Mouse (Mus musculus) left cerebral cortex, adult 2 months (tissue): ENCODE measurements around the gene Tarsl2. TPM values are rescaled to one million over a fixed set of nuclear protein-coding genes. Genes with fewer than 3 reads are reported as not detected.
A peak's percentile ranks its signal among the peaks of the same experiment; 100 is the strongest.

Experiments used
- DNase-seq, 2 experiments: peaks; one replicate each; pipeline ENCODE4 v3.0.0; 2021 to 2022; ENCODE audit warnings: low spot score in 2 of 2, mixed read lengths in 1 of 2; ENCODE audit errors: extremely low spot score in 1 of 2
- H3K27ac ChIP-seq: fragments of 200-600 bp; 2 replicates; pipeline ENCODE4 v1.8.1; 2022
- H3K4me3 ChIP-seq: fragments of 200-600 bp; 2 replicates; pipeline ENCODE4 v1.8.1; 2022
- CTCF ChIP-seq: fragments of 200-600 bp; IDR thresholded peaks from 2 replicates; pipeline ENCODE4 v1.8.1; 2022; ENCODE audit warnings: antibody characterized with exemption, mild to moderate bottlenecking, moderate library complexity
- intact Hi-C: fragments of 180-260 bp; cut with DNase I; formaldehyde crosslinking; loops from one replicate; pipeline ENCODE4 v1.15.1; 2025
- total RNA-seq, 2 experiments: library from RNA; stranded (reverse); gene quantifications; 2 replicates each; pipeline ENCODE4 v1.2.3; 2021

The Tarsl2 gene
- total RNA-seq, 2 experiments from 2014 or later = 41.3 to 44.3 TPM

- no peak for TF ChIP-seq CTCF
- intact Hi-C loops = loop anchor here (10.0 kb wide), 1 partner anchor 676 kb away; no protein-coding TSS in a partner anchor
- Histone ChIP-seq H3K4me3 (no peak overlapping the region), H3K27ac (no peak overlapping the region)
- DNase-seq = no peak
These were observed 14.0 kb upstream of the Tarsl2 start for GRCm38 (mm10) chr7:65630661-65631060.

- intact Hi-C loops = loop anchor here (10.0 kb wide), 1 partner anchor 681 kb away; no protein-coding TSS in a partner anchor
- TF ChIP-seq CTCF = no peak
- no peak overlapping the region for H3K27ac ChIP-seq
- H3K4me3 ChIP-seq = no peak overlapping the region
- DNase-seq = no peak
These were observed 8.9 kb upstream of the Tarsl2 start for GRCm38 (mm10) chr7:65635831-65636230.

- TF ChIP-seq CTCF = no peak
- no peak for DNase-seq
- intact Hi-C loops = loop anchor here (10.0 kb wide), 1 partner anchor 682 kb away; no protein-coding TSS in a partner anchor
- Histone ChIP-seq H3K4me3 (no peak overlapping the region), H3K27ac (no peak overlapping the region)
These were observed 8.3 kb upstream of the Tarsl2 start for GRCm38 (mm10) chr7:65636356-65636880.

GRCm38 (mm10) chr7:65638170-65638770 is 6.4 kb upstream of the Tarsl2 start:
- no peak overlapping the region for H3K4me3 ChIP-seq
- no peak for DNase-seq
- TF ChIP-seq CTCF = peak; percentile 55
- peak overlapping the region; percentile 64; the same call in 1 of the 2 replicates for H3K27ac ChIP-seq
- intact Hi-C loops = loop anchor here (10.0 kb wide), 1 partner anchor 683 kb away; no protein-coding TSS in a partner anchor

GRCm38 (mm10) chr7:65639821-65640382 is 4.8 kb upstream of the Tarsl2 start:
- intact Hi-C loops = loop anchor here (10.0 kb wide), 1 partner anchor 685 kb away; no protein-coding TSS in a partner anchor
- H3K4me3 ChIP-seq = no peak overlapping the region
- DNase-seq = peak in 1 of 2 experiments; percentile 27
- TF ChIP-seq CTCF = no peak
- H3K27ac ChIP-seq = peak overlapping the region; percentile 64; the same call in 1 of the 2 replicates

- H3K4me3 ChIP-seq = no peak overlapping the region
- DNase-seq = no peak
- no peak for TF ChIP-seq CTCF
- no peak overlapping the region; the same call in 1 of the 2 replicates for H3K27ac ChIP-seq
- intact Hi-C loops = no loop called here
These were observed 4.0 kb upstream of the Tarsl2 start for GRCm38 (mm10) chr7:65640672-65641071.

GRCm38 (mm10) chr7:65642371-65643304 is 2.1 kb upstream of the Tarsl2 start:
- intact Hi-C loops = loop anchor here (1.0 kb wide), 1 partner anchor 323 kb away; no protein-coding TSS in a partner anchor

GRCm38 (mm10) chr7:65643861-65644421 is 757 bp upstream of the Tarsl2 start:
- Histone ChIP-seq H3K4me3 (peak overlapping the region; percentile 83), H3K27ac (peak overlapping the region; percentile 30)
- DNase-seq = no peak
- intact Hi-C loops = no loop called here
- TF ChIP-seq CTCF = no peak

More at GRCm38 (mm10) chr7:65642371-65643304, 2.1 kb upstream of the Tarsl2 start:
- Histone ChIP-seq H3K4me3 (no peak overlapping the region), H3K27ac (no peak overlapping the region)
- peak; percentile 64 for TF ChIP-seq CTCF
- no peak for DNase-seq

- intact Hi-C loops = no loop called here
- H3K27ac ChIP-seq = no peak overlapping the region
- no peak for DNase-seq
- no peak overlapping the region for H3K4me3 ChIP-seq
- no peak for TF ChIP-seq CTCF
These were observed 1.3 kb downstream of the Tarsl2 start for GRCm38 (mm10) chr7:65645996-65646395.

GRCm38 (mm10) chr7:65650662-65651061 is 6.0 kb downstream of the Tarsl2 start:
- no peak for DNase-seq
- TF ChIP-seq CTCF = no peak
- Histone ChIP-seq H3K4me3 (no peak overlapping the region), H3K27ac (no peak overlapping the region)
- intact Hi-C loops = no loop called here

- intact Hi-C loops = no loop called here
- no peak for TF ChIP-seq CTCF
- H3K4me3 ChIP-seq = no peak overlapping the region
- no peak for DNase-seq
- no peak overlapping the region for H3K27ac ChIP-seq
These were observed 12.9 kb downstream of the Tarsl2 start for GRCm38 (mm10) chr7:65657490-65658120.
